Mouse (Mus musculus) midbrain, embryonic 13.5 days (tissue): ENCODE measurements around the gene Tex21. TPM values are rescaled to one million over a fixed set of nuclear protein-coding genes. Genes with fewer than 3 reads are reported as not detected.
"Not testable (repeated sequence)": the region's sequence is repeated elsewhere in the genome, so short reads cannot be mapped to it uniquely, and the experiment has no call there.

Experiments
- ATAC-seq: fragments of 200-750 bp; cut with Nextera tagmentation; 2 replicates; pipeline ENCODE4 v1.8.0; 2017; ENCODE audit warnings: mild to moderate bottlenecking, moderate TSS enrichment, moderate library complexity
- H3K27ac ChIP-seq: fragments of 300-500 bp; sonication (generic); 2 replicates; pipeline ENCODE4 v1.5.1; 2015; ENCODE audit warnings: inconsistent platforms, mild to moderate bottlenecking, moderate library complexity
- H3K27me3 ChIP-seq: fragments of 300-500 bp; sonication (generic); 2 replicates; pipeline ENCODE4 v1.6.1; 2015; ENCODE audit warnings: mild to moderate bottlenecking, inconsistent platforms
- H3K36me3 ChIP-seq: fragments of 300-500 bp; sonication (generic); 2 replicates; pipeline ENCODE4 v1.6.1; 2015; ENCODE audit warnings: mild to moderate bottlenecking, inconsistent platforms
- H3K4me1 ChIP-seq: fragments of 300-500 bp; sonication (generic); replicated peaks from 2 replicates; pipeline ENCODE4 v1.6.1; 2015; ENCODE audit warnings: inconsistent platforms
- H3K4me2 ChIP-seq: fragments of 300-500 bp; sonication (generic); replicated peaks from 2 replicates; pipeline ENCODE4 v1.6.1; 2015; ENCODE audit warnings: moderate library complexity, mild to moderate bottlenecking, inconsistent platforms
- H3K4me3 ChIP-seq: fragments of 300-500 bp; sonication (generic); replicated peaks from 2 replicates; pipeline ENCODE4 v1.5.1; 2015; ENCODE audit warnings: mild to moderate bottlenecking, inconsistent platforms
- H3K9ac ChIP-seq: fragments of 300-500 bp; sonication (generic); replicated peaks from 2 replicates; pipeline ENCODE4 v1.6.1; 2015; ENCODE audit warnings: mild to moderate bottlenecking, inconsistent platforms
- H3K9me3 ChIP-seq: fragments of 300-500 bp; sonication (generic); 2 replicates; pipeline ENCODE4 v1.6.1; 2016; ENCODE audit warnings: mild to moderate bottlenecking, inconsistent platforms
- WGBS: fragments of 180-500 bp; shearing (Covaris S2); methylation state at CpG from one replicate; pipeline ENCODE4 v1.1.7; 2015; 5-methylcytosine and 5-hydroxymethylcytosine counted together
- polyA plus RNA-seq: library from polyadenylated mRNA; unstranded; fragments of >200 nt; fragmentation: Nextera tagmentation; extraction: Ambion mirVana; gene quantifications from 2 replicates; pipeline ENCODE4 v1.2.1, GENCODE M21; 2015

Tex21 gene
- polyA plus RNA-seq, 1 experiment from 2014 or later: not detected

DNA sequence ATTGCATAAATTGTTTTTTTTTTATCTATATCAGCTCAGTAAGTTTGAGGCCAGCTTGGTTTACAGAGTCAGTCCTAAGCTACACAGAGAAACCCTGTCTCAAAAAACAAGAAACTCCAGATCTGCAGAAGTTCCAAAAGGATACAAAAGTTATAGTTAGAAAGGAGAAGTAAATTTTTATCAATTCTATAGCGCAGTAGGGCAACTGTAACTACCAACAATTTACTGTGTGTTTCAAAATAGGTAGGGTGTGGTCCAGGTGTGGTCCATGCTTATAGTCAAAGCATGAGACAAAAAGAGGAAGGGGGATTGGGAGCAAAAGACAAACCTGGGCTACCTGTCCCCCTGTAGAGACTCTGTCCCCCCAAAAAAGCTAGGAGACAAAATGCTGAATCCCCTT lies 60.1 kb downstream of the Tex21 start:
- Histone ChIP-seq H3K36me3 (no peaks in the 10 kb centered on the region), H3K4me2 (no peak overlapping the region), H3K27ac (no peak overlapping the region), H3K27me3 (no peaks in the 10 kb centered on the region), H3K4me3 (no peak overlapping the region), H3K9ac (no peak overlapping the region), H3K4me1 (no peaks in the 10 kb centered on the region), H3K9me3 (no peaks in the 10 kb centered on the region)
- 100% methylated on average over 1 of the region's 1 CpGs for WGBS
- no peak for ATAC-seq

DNA sequence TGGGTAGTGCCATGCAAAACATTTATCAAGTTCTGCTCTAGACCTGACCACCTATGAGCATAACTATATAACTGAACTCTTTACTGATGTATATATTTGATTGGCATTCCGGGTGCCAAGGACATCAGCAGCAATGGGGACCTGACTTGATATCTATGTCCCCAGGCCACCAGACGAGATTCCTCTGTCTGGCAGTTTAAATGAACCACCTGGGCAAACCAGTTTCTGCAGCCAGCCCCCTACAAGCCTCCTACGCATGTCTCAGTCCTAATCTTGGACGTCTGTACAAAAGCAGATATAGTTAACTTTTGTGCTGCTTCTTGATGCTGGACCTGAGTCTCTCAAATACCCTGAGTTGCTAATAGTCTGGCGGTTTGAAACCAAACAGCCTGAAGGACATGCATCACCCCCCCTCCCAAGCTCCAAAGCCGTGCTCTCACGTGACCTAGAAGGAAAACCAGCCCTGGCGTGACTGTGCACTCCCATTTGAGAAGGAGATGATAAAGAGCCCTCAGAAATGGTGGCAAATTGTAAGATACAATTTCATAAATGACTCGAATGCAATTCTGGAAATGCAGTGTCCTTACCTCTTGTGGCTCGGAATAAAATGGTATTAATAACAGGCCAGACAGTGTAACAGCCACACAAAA lies 61.3 kb downstream of the Tex21 start:
- no peak overlapping the region for H3K4me3 ChIP-seq
- H3K27ac ChIP-seq: no peak overlapping the region
- no peak for ATAC-seq
- no peak overlapping the region for H3K9ac ChIP-seq
- WGBS: 78% methylated on average over 10 of the region's 10 CpGs
- no peaks in the 10 kb centered on the region for H3K4me1 ChIP-seq
- H3K36me3 ChIP-seq: no peaks in the 10 kb centered on the region
- H3K27me3 ChIP-seq: no peaks in the 10 kb centered on the region
- H3K9me3 ChIP-seq: no peaks in the 10 kb centered on the region
- no peak overlapping the region for H3K4me2 ChIP-seq

DNA sequence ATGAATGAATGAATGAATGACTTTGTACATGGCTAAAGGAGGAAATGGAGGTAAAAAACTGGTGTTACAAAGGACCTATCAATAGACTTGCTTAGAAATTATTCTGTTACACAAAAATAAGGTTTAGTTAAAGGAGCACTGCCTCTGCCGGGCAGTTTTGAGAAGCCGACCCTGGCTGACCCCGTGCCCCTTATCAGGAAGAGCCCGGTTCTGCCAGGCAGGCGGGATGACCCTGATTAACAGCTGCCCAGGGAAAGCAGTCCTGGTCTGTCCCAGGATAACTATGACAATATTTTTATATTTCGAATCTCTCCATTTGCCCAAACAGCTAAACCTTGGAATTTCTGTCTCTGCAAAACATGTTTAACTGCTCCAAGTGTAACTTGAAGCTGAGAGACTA lies 62.3 kb downstream of the Tex21 start:
- H3K9me3 ChIP-seq: no peaks in the 10 kb centered on the region
- 85% methylated on average over 6 of the region's 6 CpGs for WGBS
- no peaks in the 10 kb centered on the region for H3K36me3 ChIP-seq
- H3K27me3 ChIP-seq: no peaks in the 10 kb centered on the region
- no peak overlapping the region for H3K27ac ChIP-seq
- H3K9ac ChIP-seq: no peak overlapping the region
- H3K4me3 ChIP-seq: no peak overlapping the region
- ATAC-seq: no peak
- no peaks in the 10 kb centered on the region for H3K4me1 ChIP-seq
- H3K4me2 ChIP-seq: no peak overlapping the region

GRCm38 (mm10) chr12:76182831-76183230 lies 63.7 kb downstream of the Tex21 start:
- no peak for ATAC-seq
- 95% methylated on average over 6 of the region's 6 CpGs for WGBS
- no peaks in the 10 kb centered on the region for H3K9me3 ChIP-seq
- H3K4me3 ChIP-seq: no peak overlapping the region
- H3K36me3 ChIP-seq: no peaks in the 10 kb centered on the region
- H3K9ac ChIP-seq: no peak overlapping the region
- H3K4me1 ChIP-seq: no peaks in the 10 kb centered on the region
- 0 out of 2 replicates have a peak, but pooled peaks cover 2% of the 10 kb centered on the region for H3K27me3 ChIP-seq
- no peak overlapping the region for H3K27ac ChIP-seq
- no peak overlapping the region for H3K4me2 ChIP-seq

DNA sequence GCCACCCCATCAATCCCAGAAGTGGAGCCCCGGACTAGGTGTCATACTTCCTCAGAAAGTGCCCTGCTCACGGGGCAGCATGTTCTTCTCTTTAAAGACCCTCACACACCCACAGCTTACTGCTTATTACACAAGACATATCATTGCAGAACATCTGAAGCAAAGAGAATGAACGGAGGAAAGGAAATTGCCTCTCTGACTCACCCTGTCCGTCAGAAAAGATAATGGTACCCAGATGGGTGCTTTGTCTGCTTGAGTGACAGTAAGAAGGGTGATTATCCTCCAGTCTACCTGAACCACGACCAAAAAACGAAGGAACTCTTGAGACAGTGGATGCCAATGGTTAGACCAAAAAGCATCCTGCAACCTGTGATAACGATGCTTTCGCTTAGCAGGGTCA lies 65.1 kb downstream of the Tex21 start:
- Histone ChIP-seq H3K4me3 (no peak overlapping the region), H3K4me2 (no peak overlapping the region), H3K9ac (no peak overlapping the region), H3K36me3 (no peaks in the 10 kb centered on the region), H3K27ac (no peak overlapping the region), H3K9me3 (no peaks in the 10 kb centered on the region), H3K4me1 (peaks cover 9% of the 10 kb centered on the region; the same call in 1 of the 2 replicates), H3K27me3 (peaks cover 11% of the 10 kb centered on the region)
- no peak for ATAC-seq
- 69% methylated on average over 8 of the region's 8 CpGs for WGBS

DNA sequence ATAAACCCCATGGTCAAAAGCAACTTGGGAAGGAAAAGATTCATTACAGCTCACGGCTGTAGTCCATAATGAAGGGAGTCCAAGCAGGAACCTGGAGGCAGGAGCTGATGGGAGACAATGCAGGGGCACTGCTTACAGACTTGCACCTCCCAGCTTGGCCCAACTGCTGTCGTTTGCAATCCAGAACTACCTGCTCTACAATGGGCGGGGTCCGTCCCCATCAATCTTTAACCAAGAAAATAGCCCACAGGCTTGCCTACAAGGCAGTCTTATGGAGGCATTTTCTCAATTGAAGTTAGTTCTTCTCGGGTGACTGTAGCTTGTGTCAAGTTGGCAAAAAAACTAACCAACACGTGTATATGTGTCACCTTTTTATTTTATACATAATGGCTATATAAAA lies 66.1 kb downstream of the Tex21 start:
- H3K4me2 ChIP-seq: no peak overlapping the region
- no peak overlapping the region for H3K27ac ChIP-seq
- 82% methylated on average over 6 of the region's 6 CpGs for WGBS
- H3K4me1 ChIP-seq: peaks cover 9% of the 10 kb centered on the region; the same call in 1 of the 2 replicates
- peaks cover 17% of the 10 kb centered on the region for H3K27me3 ChIP-seq
- H3K36me3 ChIP-seq: no peaks in the 10 kb centered on the region
- ATAC-seq: no peak
- H3K4me3 ChIP-seq: no peak overlapping the region
- H3K9ac ChIP-seq: no peak overlapping the region
- H3K9me3 ChIP-seq: no peaks in the 10 kb centered on the region

- no peak overlapping the region for H3K27ac ChIP-seq
- no peaks in the 10 kb centered on the region for H3K36me3 ChIP-seq
- H3K9me3 ChIP-seq: no peaks in the 10 kb centered on the region
- no peak overlapping the region for H3K4me3 ChIP-seq
- H3K9ac ChIP-seq: no peak overlapping the region
- ATAC-seq: no peak
- H3K4me2 ChIP-seq: no peak overlapping the region
- peaks cover 9% of the 10 kb centered on the region; the same call in 1 of the 2 replicates for H3K4me1 ChIP-seq
- H3K27me3 ChIP-seq: peaks cover 21% of the 10 kb centered on the region
- 67% methylated on average over 4 of the region's 4 CpGs for WGBS
These were observed 67.0 kb downstream of the Tex21 start for GRCm38 (mm10) chr12:76179527-76179926.

DNA sequence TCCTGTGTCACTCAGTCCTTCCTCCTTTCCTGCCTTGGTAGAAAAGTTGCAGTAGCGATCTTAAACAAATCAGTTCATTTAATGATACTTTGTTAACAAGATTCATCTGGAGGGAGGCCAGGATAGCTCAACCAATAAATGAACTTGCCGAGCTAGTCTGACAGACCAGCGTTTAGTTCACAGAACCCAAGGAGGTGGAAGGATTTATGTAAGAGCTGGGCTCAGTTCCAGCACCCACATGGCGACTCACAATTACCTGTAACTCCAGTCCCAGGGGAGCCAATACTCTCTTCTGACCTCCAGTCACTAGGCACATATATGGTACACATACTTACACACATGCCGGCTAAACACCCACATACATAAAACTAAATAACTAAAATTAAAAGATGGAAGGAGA lies 67.5 kb downstream of the Tex21 start:
- 85% methylated on average over 5 of the region's 5 CpGs for whole genome bisulfite sequencing
- H3K4me1 ChIP-seq: peaks cover 9% of the 10 kb centered on the region; the same call in 1 of the 2 replicates
- no peak overlapping the region for H3K4me2 ChIP-seq
- H3K9ac ChIP-seq: no peak overlapping the region
- H3K4me3 ChIP-seq: no peak overlapping the region
- ATAC-seq: no peak
- no peak overlapping the region for H3K27ac ChIP-seq
- no peaks in the 10 kb centered on the region for H3K36me3 ChIP-seq
- no peaks in the 10 kb centered on the region for H3K9me3 ChIP-seq
- H3K27me3 ChIP-seq: peaks cover 21% of the 10 kb centered on the region

- peak; percentile 77 for ATAC-seq
- no peaks in the 10 kb centered on the region for H3K36me3 ChIP-seq
- peak overlapping the region; percentile 85 for H3K4me2 ChIP-seq
- no peaks in the 10 kb centered on the region for H3K9me3 ChIP-seq
- H3K4me3 ChIP-seq: peak overlapping the region; percentile 41
- peaks cover 21% of the 10 kb centered on the region for H3K27me3 ChIP-seq
- no peak overlapping the region for H3K9ac ChIP-seq
- peaks cover 9% of the 10 kb centered on the region; the same call in 1 of the 2 replicates for H3K4me1 ChIP-seq
- 41% methylated on average over 16 of the region's 16 CpGs for WGBS
- no peak overlapping the region for H3K27ac ChIP-seq
These were observed 68.6 kb downstream of the Tex21 start for GRCm38 (mm10) chr12:76177864-76178518.

GRCm38 (mm10) chr12:76177000-76177863 lies 69.3 kb downstream of the Tex21 start, which contains the start of gene Esr2:
TSS of gene Esr2 (minus strand) at chr12:76177259.
- Histone ChIP-seq H3K4me2 (peak within 1 kb of the TSS; percentile 85), H3K27me3 (peaks cover 21% of the 10 kb centered on the region), H3K9me3 (no peaks in the 10 kb centered on the region), H3K9ac (peak within 1 kb of the TSS; percentile 45), H3K4me3 (peak within 1 kb of the TSS; percentile 41), H3K36me3 (no peaks in the 10 kb centered on the region), H3K4me1 (peaks cover 9% of the 10 kb centered on the region; the same call in 1 of the 2 replicates), H3K27ac (no peak within 1 kb of the TSS)
- ATAC-seq: peak; percentile 82
- under 1% methylated on average over 39 of the region's 39 CpGs for WGBS

- no peak overlapping the region for H3K4me3 ChIP-seq
- no peak overlapping the region for H3K4me2 ChIP-seq
- 80% methylated on average over 5 of the region's 5 CpGs for WGBS
- no peaks in the 10 kb centered on the region for H3K9me3 ChIP-seq
- no peak overlapping the region for H3K27ac ChIP-seq
- no peaks in the 10 kb centered on the region for H3K36me3 ChIP-seq
- ATAC-seq: no peak
- H3K9ac ChIP-seq: no peak overlapping the region
- H3K4me1 ChIP-seq: no peaks in the 10 kb centered on the region
- no peaks in the 10 kb centered on the region for H3K27me3 ChIP-seq
These were observed 80.9 kb downstream of the Tex21 start for GRCm38 (mm10) chr12:76165641-76166040.

- H3K36me3 ChIP-seq, H3K27me3 ChIP-seq, H3K27ac ChIP-seq, H3K4me1 ChIP-seq, H3K9me3 ChIP-seq: not testable (repeated sequence)
- peak overlapping the region; percentile 55 for H3K9ac ChIP-seq
- H3K4me3 ChIP-seq: peak overlapping the region; percentile 35
- 0 out of 2 replicates have a peak, but pooled peaks have one; percentile 17 for ATAC-seq
- H3K4me2 ChIP-seq: peak overlapping the region; percentile 61
- WGBS: 10% methylated on average over 30 of the region's 30 CpGs
These were observed 94.2 kb downstream of the Tex21 start for GRCm38 (mm10) chr12:76152389-76152788.
